Mouse (Mus musculus) embryonic fibroblast, embryonic 13.5 days (primary cell): ENCODE measurements at regions not wholly inside any gene's neighbourhood (a gene's known extent, or its start where the extent isn't known, plus 50 kb on each side); places are given as distances from the start of the nearest gene placed in this dataset.

Experiments used
- CTCF ChIP-seq: IDR thresholded peaks from 2 replicates; pipeline ENCODE4 v1.5.1; 2011; ENCODE audit warnings: mild to moderate bottlenecking, control low read depth, low read length, moderate library complexity, borderline replicate concordance; ENCODE audit not compliant: insufficient read depth
- POLR2A ChIP-seq: IDR thresholded peaks from 2 replicates; pipeline ENCODE4 v1.6.1; 2011; ENCODE audit warnings: low read depth, mild to moderate bottlenecking, control low read depth, low read length, moderate library complexity

DNA sequence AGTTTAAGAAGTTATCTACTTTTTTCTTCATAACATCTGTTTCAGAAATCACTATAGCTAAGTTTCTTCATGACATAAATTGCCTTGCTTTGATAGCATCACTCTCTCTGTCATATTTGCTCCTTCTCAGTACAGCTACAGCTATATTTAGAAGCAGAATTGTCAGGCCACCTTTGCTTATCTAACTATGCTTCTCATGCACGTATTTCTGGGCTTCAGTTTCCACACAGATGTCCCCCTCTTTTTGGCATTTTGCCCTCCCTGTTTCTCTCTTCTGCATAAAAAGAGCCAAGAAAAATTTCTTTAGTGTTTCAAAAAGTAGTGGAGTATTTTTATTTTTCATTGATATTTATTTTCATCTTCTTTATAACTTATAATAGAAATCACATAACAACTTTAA lies 560.9 kb upstream of the Sema6d start:
- TF ChIP-seq POLR2A (no peak), CTCF (no peak)
